Mouse (Mus musculus) intestine, postnatal 0 days (tissue): Measurements from ENCODE around the gene Dcbld2. TPM values are rescaled to one million over a fixed set of nuclear protein-coding genes. Genes with fewer than 3 reads are reported as not detected.
A peak's percentile ranks its signal among the peaks of the same experiment; 100 is the strongest.

Source experiments
- ATAC-seq: fragments of 200-750 bp; cut with Nextera tagmentation; 2 replicates; pipeline ENCODE4 v1.8.0; 2017; ENCODE audit warnings: mild to moderate bottlenecking, moderate TSS enrichment, moderate library complexity
- H3K27ac ChIP-seq: fragments of 300-500 bp; sonication (generic); 2 replicates; pipeline ENCODE4 v1.5.1; 2014; ENCODE audit warnings: mild to moderate bottlenecking, low read depth, low read length, moderate library complexity
- H3K27me3 ChIP-seq: fragments of 300-500 bp; sonication (generic); replicated peaks from 2 replicates; pipeline ENCODE4 v1.6.1; 2014; ENCODE audit warnings: low read length, mixed read lengths; ENCODE audit not compliant: control insufficient read depth, insufficient read depth
- H3K36me3 ChIP-seq: fragments of 300-500 bp; sonication (generic); 2 replicates; pipeline ENCODE4 v1.6.1; 2014; ENCODE audit warnings: mild to moderate bottlenecking, moderate library complexity; ENCODE audit not compliant: control insufficient read depth, insufficient read depth
- H3K4me1 ChIP-seq: fragments of 300-500 bp; sonication (generic); replicated peaks from 2 replicates; pipeline ENCODE4 v1.6.1; 2014; ENCODE audit warnings: antibody characterized with exemption, low read length, mixed read lengths; ENCODE audit not compliant: control insufficient read depth, insufficient read depth
- H3K4me2 ChIP-seq: fragments of 300-500 bp; sonication (generic); replicated peaks from 2 replicates; pipeline ENCODE4 v1.6.1; 2014; ENCODE audit warnings: low read depth, mild to moderate bottlenecking, moderate library complexity
- H3K4me3 ChIP-seq: fragments of 300-500 bp; sonication (generic); 2 replicates; pipeline ENCODE4 v1.5.1; 2014; ENCODE audit warnings: low read depth, low read length
- H3K9ac ChIP-seq: fragments of 300-500 bp; sonication (generic); 2 replicates; pipeline ENCODE4 v1.6.1; 2014; ENCODE audit warnings: mild to moderate bottlenecking, low read depth, low read length
- H3K9me3 ChIP-seq: fragments of 300-500 bp; sonication (generic); 2 replicates; pipeline ENCODE4 v1.6.1; 2016; ENCODE audit warnings: mixed run types; ENCODE audit not compliant: control insufficient read depth
- CTCF ChIP-seq: sonication (generic); IDR thresholded peaks from 2 replicates; pipeline ENCODE4 v1.5.1; 2016; ENCODE audit warnings: low read depth, mild to moderate bottlenecking, control low read depth, antibody characterized with exemption, moderate library complexity
- WGBS: fragments of 180-500 bp; shearing (Covaris S2); extraction: QIAGEN DNeasy Blood & Tissue Kit; methylation state at CpG from one replicate; pipeline ENCODE4 v1.1.7; 2014; 5-methylcytosine and 5-hydroxymethylcytosine counted together
- polyA plus RNA-seq: library from polyadenylated mRNA; unstranded; fragments of >200 nt; fragmentation: Nextera tagmentation; extraction: Ambion mirVana; gene quantifications from 2 replicates; pipeline ENCODE4 v1.2.1, GENCODE M21; 2015

Gene Dcbld2
- polyA plus RNA-seq, 1 experiment from 2014 or later, result 2.2 TPM

- Histone ChIP-seq H3K27ac (no peak overlapping the region), H3K9ac (no peak overlapping the region), H3K9me3 (no peaks in the 10 kb centered on the region), H3K27me3 (no peaks in the 10 kb centered on the region), H3K4me3 (no peak overlapping the region), H3K4me2 (no peak overlapping the region), H3K36me3 (no peaks in the 10 kb centered on the region), H3K4me1 (no peaks in the 10 kb centered on the region)
- ATAC-seq, result no peak
- TF ChIP-seq CTCF, result peak; percentile 64
- WGBS, result 74% methylated on average over 6 of the region's 6 CpGs
Observed at GRCm38 (mm10) chr16:58444735-58445134, 36.5 kb downstream of the Dcbld2 start.

GRCm38 (mm10) chr16:58446281-58447259 lies 38.3 kb downstream of the Dcbld2 start:
- no peaks in the 10 kb centered on the region for H3K9me3 ChIP-seq
- H3K4me2 ChIP-seq, result no peak overlapping the region
- no peak overlapping the region for H3K9ac ChIP-seq
- no peak overlapping the region for H3K27ac ChIP-seq
- no peaks in the 10 kb centered on the region for H3K27me3 ChIP-seq
- H3K4me1 ChIP-seq, result no peaks in the 10 kb centered on the region
- ATAC-seq, result no peak
- TF ChIP-seq CTCF, result peak; percentile 37; the same call in 1 of the 2 replicates
- H3K4me3 ChIP-seq, result no peak overlapping the region
- H3K36me3 ChIP-seq, result no peaks in the 10 kb centered on the region
- WGBS, result 67% methylated on average over 4 of the region's 4 CpGs

GRCm38 (mm10) chr16:58449073-58449472 lies 40.8 kb downstream of the Dcbld2 start:
- 92% methylated on average over 4 of the region's 4 CpGs for WGBS
- no peak for ATAC-seq
- no peak overlapping the region for H3K27ac ChIP-seq
- no peaks in the 10 kb centered on the region for H3K36me3 ChIP-seq
- no peaks in the 10 kb centered on the region for H3K27me3 ChIP-seq
- no peak overlapping the region for H3K4me3 ChIP-seq
- no peak for TF ChIP-seq CTCF
- no peak overlapping the region for H3K9ac ChIP-seq
- no peaks in the 10 kb centered on the region for H3K9me3 ChIP-seq
- H3K4me2 ChIP-seq, result no peak overlapping the region
- no peaks in the 10 kb centered on the region for H3K4me1 ChIP-seq

GRCm38 (mm10) chr16:58450648-58451047 lies 42.4 kb downstream of the Dcbld2 start:
- no peaks in the 10 kb centered on the region for H3K27me3 ChIP-seq
- no peaks in the 10 kb centered on the region for H3K36me3 ChIP-seq

GRCm38 (mm10) chr16:58451647-58452046 lies 43.4 kb downstream of the Dcbld2 start:
- Histone ChIP-seq H3K4me1 (no peaks in the 10 kb centered on the region), H3K9me3 (no peaks in the 10 kb centered on the region), H3K27me3 (no peaks in the 10 kb centered on the region), H3K27ac (no peak overlapping the region), H3K9ac (no peak overlapping the region), H3K4me3 (no peak overlapping the region), H3K4me2 (no peak overlapping the region), H3K36me3 (no peaks in the 10 kb centered on the region)
- no peak for ATAC-seq
- no peak for TF ChIP-seq CTCF
- 95% methylated on average over 5 of the region's 5 CpGs for WGBS

More at GRCm38 (mm10) chr16:58450648-58451047, 42.4 kb downstream of the Dcbld2 start:
- H3K27ac ChIP-seq, result no peak overlapping the region
- WGBS, result 70% methylated on average over 6 of the region's 6 CpGs
- TF ChIP-seq CTCF, result no peak
- no peak overlapping the region for H3K9ac ChIP-seq
- no peak overlapping the region for H3K4me2 ChIP-seq
- no peak overlapping the region for H3K4me3 ChIP-seq
- no peak for ATAC-seq
- H3K4me1 ChIP-seq, result no peaks in the 10 kb centered on the region
- no peaks in the 10 kb centered on the region for H3K9me3 ChIP-seq

- no peak for TF ChIP-seq CTCF
- Histone ChIP-seq H3K4me3 (no peak overlapping the region), H3K9ac (no peak overlapping the region), H3K36me3 (no peaks in the 10 kb centered on the region), H3K9me3 (no peaks in the 10 kb centered on the region), H3K4me2 (no peak overlapping the region), H3K27me3 (no peaks in the 10 kb centered on the region), H3K27ac (no peak overlapping the region), H3K4me1 (no peaks in the 10 kb centered on the region)
- WGBS, result 83% methylated on average over 3 of the region's 3 CpGs
- no peak for ATAC-seq
Observed at GRCm38 (mm10) chr16:58453138-58453537, 44.9 kb downstream of the Dcbld2 start.
